9 mouse cellular contexts compared by ENCODE assay signal in genomic region chr3:96558159-96558558, GRCm38 (mm10). TPM values are rescaled to one million over a fixed set of nuclear protein-coding genes. Genes with fewer than 3 reads are reported as not detected.
DNase-seq lines count a peak whose midpoint lies in the region; ATAC-seq and TF ChIP-seq lines count a peak whose summit lies in the region.
"Had no signal": no experiment of that assay in that cellular context is flagged by ENCODE, and none has a peak within 500 bp of the region (broad histone marks: within the 10 kb centered on the region; RNA-seq: fewer than 3 reads in every experiment).

No protein-coding gene starts in this region.

- ATAC-seq in heart, postnatal 0 days (ENCODE audit: insufficient read depth, low read depth), result no peak
- no peak for ATAC-seq in limb, embryonic 13.5 days (ENCODE audit: low FRiP score, low read depth)
- peak; percentile 36; the same call in 1 of the 2 replicates for ATAC-seq in neural tube, embryonic 13.5 days (ENCODE audit: low read depth)

- 0% methylated on average over 17 of the region's 17 CpGs for WGBS in heart, postnatal 0 days
- WGBS in limb, embryonic 13.5 days, result under 1% methylated on average over 17 of the region's 17 CpGs
- WGBS in neural tube, embryonic 13.5 days, result 2% methylated on average over 17 of the region's 17 CpGs

- H3K4me3 ChIP-seq in brown adipose tissue, adult 24 weeks (ENCODE audit: insufficient read depth, low read depth, low read length), result peak overlapping the region; percentile 69
- peak overlapping the region; percentile 73 for H3K4me3 ChIP-seq in heart, postnatal 0 days (ENCODE audit: low read depth, low read length)
- H3K4me3 ChIP-seq in limb, embryonic 13.5 days, result peak overlapping the region; percentile 62
- peak overlapping the region; percentile 85 for H3K4me3 ChIP-seq in neural tube, embryonic 13.5 days

- peak overlapping the region; percentile 96 for H3K9ac ChIP-seq in heart, postnatal 0 days (replicated peaks; ENCODE audit: low read depth, low read length)
- peak overlapping the region; percentile 91 for H3K9ac ChIP-seq in limb, embryonic 13.5 days
- peak overlapping the region; percentile 85 for H3K9ac ChIP-seq in neural tube, embryonic 13.5 days

- 0 out of 2 replicates have a peak, but pooled peaks have one; percentile 0 for TF ChIP-seq CTCF in heart, postnatal 0 days (IDR thresholded peaks at IDR 0.05; ENCODE audit: low read depth)

- H3K4me1 ChIP-seq in brown adipose tissue, adult 24 weeks (ENCODE audit: control insufficient read depth, insufficient read depth, insufficient read length, low read length), result peaks cover 15% of the 10 kb centered on the region
- peaks cover 21% of the 10 kb centered on the region; the same call in 1 of the 2 replicates for H3K4me1 ChIP-seq in heart, postnatal 0 days (ENCODE audit: control insufficient read depth, insufficient read depth)
- peaks cover 50% of the 10 kb centered on the region for H3K4me1 ChIP-seq in limb, embryonic 13.5 days
- H3K4me1 ChIP-seq in neural tube, embryonic 13.5 days (replicated peaks), result peaks cover 73% of the 10 kb centered on the region

- no peaks in the 10 kb centered on the region for H3K27me3 ChIP-seq in heart, postnatal 0 days (ENCODE audit: control insufficient read depth, insufficient read depth, low read length)
- H3K27me3 ChIP-seq in limb, embryonic 13.5 days, result no peaks in the 10 kb centered on the region
- no peaks in the 10 kb centered on the region for H3K27me3 ChIP-seq in neural tube, embryonic 13.5 days

- TF ChIP-seq EP300 in heart, postnatal 0 days (IDR thresholded peaks at IDR 0.05; ENCODE audit: low read depth), result no peak

- peak overlapping the region; percentile 99 for H3K27ac ChIP-seq in brown adipose tissue, adult 24 weeks (replicated peaks; ENCODE audit: low read depth, low read length)
- H3K27ac ChIP-seq in heart, postnatal 0 days (ENCODE audit: low read depth), result peak overlapping the region; percentile 96
- peak overlapping the region; percentile 84 for H3K27ac ChIP-seq in limb, embryonic 13.5 days
- H3K27ac ChIP-seq in neural tube, embryonic 13.5 days (replicated peaks), result peak overlapping the region; percentile 79

- H3K36me3 ChIP-seq in heart, postnatal 0 days (replicated peaks; ENCODE audit: control insufficient read depth, insufficient read depth, low read length), result peaks cover 30% of the 10 kb centered on the region
- H3K36me3 ChIP-seq in limb, embryonic 13.5 days, result peaks cover 26% of the 10 kb centered on the region
- H3K36me3 ChIP-seq in neural tube, embryonic 13.5 days, result peaks cover 21% of the 10 kb centered on the region

- H3K9me3 ChIP-seq in heart, postnatal 0 days (replicated peaks; ENCODE audit: control insufficient read depth, low read length), result no peaks in the 10 kb centered on the region
- no peaks in the 10 kb centered on the region for H3K9me3 ChIP-seq in limb, embryonic 13.5 days
- H3K9me3 ChIP-seq in neural tube, embryonic 13.5 days, result no peaks in the 10 kb centered on the region

- intact Hi-C loops in left cerebral cortex, postnatal 25 days (cut with DNase I), result no loop called here

- peak overlapping the region; percentile 84 for H3K4me2 ChIP-seq in heart, postnatal 0 days (ENCODE audit: low read depth, low read length)
- H3K4me2 ChIP-seq in limb, embryonic 13.5 days (replicated peaks), result peak overlapping the region; percentile 86
- peak overlapping the region; percentile 89 for H3K4me2 ChIP-seq in neural tube, embryonic 13.5 days

- DNase-seq in cerebellum, postnatal 14 days, result peak; percentile 62 to 66
- DNase-seq in cerebellum, adult 8-10 months, result no peak
- no peak for DNase-seq in heart, postnatal 0 days (ENCODE audit: low spot score)
- DNase-seq in left cerebral cortex, postnatal 25 days (ENCODE audit: low spot score in 2 of 2), result no peak
- no peak for DNase-seq in layer of hippocampus, adult 18-20 months (ENCODE audit: low spot score in 2 of 2)

RNA-seq across cellular contexts. Expression of gene Txnip, which starts 0.4 kb away (rescaled TPM):
- polyA plus RNA-seq in brown adipose tissue, adult 24 weeks (2012; ENCODE audit: insufficient read depth, insufficient read length, missing spikeins), result 1,091 and 1,303 TPM in 2 replicates
- total RNA-seq in heart, postnatal 0 days (2014; rRNA removed; ENCODE audit: low replicate concordance), result 1,058 and 1,196 TPM in 2 replicates
- 332 and 600 TPM in 2 replicates for polyA plus RNA-seq in heart, postnatal 0 days (2015; fragmentation: Nextera tagmentation; extraction: Ambion mirVana)
- polyA plus RNA-seq in limb, embryonic 13.5 days (2015; fragmentation: Nextera tagmentation; extraction: Ambion mirVana), result 103 and 105 TPM in 2 replicates
- polyA plus RNA-seq in neural tube, embryonic 13.5 days (2015; fragmentation: Nextera tagmentation; extraction: Ambion mirVana), result 74.7 and 78.0 TPM in 2 replicates
- 10 to 100 TPM; 18.3 to 18.5 TPM for total RNA-seq in left cerebral cortex, postnatal 25 days (2021)
- 10 to 100 TPM; 28.1 to 34.8 TPM for total RNA-seq in layer of hippocampus, adult 18-20 months (2021)

RNA-seq across cellular contexts. Expression of gene Gm16253, which starts 18.6 kb away (rescaled TPM):
- polyA plus RNA-seq in brown adipose tissue, adult 24 weeks (2012; ENCODE audit: insufficient read depth, insufficient read length, missing spikeins), result not detected in 2 replicates
- total RNA-seq in heart, postnatal 0 days (2014; rRNA removed; ENCODE audit: low replicate concordance), result not detected in 2 replicates
- polyA plus RNA-seq in heart, postnatal 0 days (2015; fragmentation: Nextera tagmentation; extraction: Ambion mirVana), result 1.1 and 1.2 TPM in 2 replicates
- polyA plus RNA-seq in limb, embryonic 13.5 days (2015; fragmentation: Nextera tagmentation; extraction: Ambion mirVana), result 1.3 and 1.5 TPM in 2 replicates
- 1.2 and 1.8 TPM in 2 replicates for polyA plus RNA-seq in neural tube, embryonic 13.5 days (2015; fragmentation: Nextera tagmentation; extraction: Ambion mirVana)
- not detected for total RNA-seq in left cerebral cortex, postnatal 25 days (2021)
- total RNA-seq in layer of hippocampus, adult 18-20 months (2021), result not detected
- polyA plus RNA-seq: large intestine, adult 2 months had no signal

RNA-seq across cellular contexts. Expression of gene Hfe2, which starts 33.2 kb away (rescaled TPM):
- 5.4 and 8.2 TPM in 2 replicates for polyA plus RNA-seq in brown adipose tissue, adult 24 weeks (2012; ENCODE audit: insufficient read depth, insufficient read length, missing spikeins)
- total RNA-seq in heart, postnatal 0 days (2014; rRNA removed; ENCODE audit: low replicate concordance), result 68.1 and 81.3 TPM in 2 replicates
- polyA plus RNA-seq in heart, postnatal 0 days (2015; fragmentation: Nextera tagmentation; extraction: Ambion mirVana), result 24.7 and 25.9 TPM in 2 replicates
- 10.3 and 10.6 TPM in 2 replicates for polyA plus RNA-seq in limb, embryonic 13.5 days (2015; fragmentation: Nextera tagmentation; extraction: Ambion mirVana)
- polyA plus RNA-seq in neural tube, embryonic 13.5 days (2015; fragmentation: Nextera tagmentation; extraction: Ambion mirVana), result 1.0 and 1.4 TPM in 2 replicates
- 1 to 10 TPM in 1 of 2 experiments, under 1 TPM in 1; 0.85 to 1.4 TPM for total RNA-seq in left cerebral cortex, postnatal 25 days (2021)
- total RNA-seq in layer of hippocampus, adult 18-20 months (2021), result under 1 TPM; 0.25 to 0.30 TPM

RNA-seq across cellular contexts. Expression of gene Polr3gl, which starts 35.8 kb away (rescaled TPM):
- 39.0 and 72.4 TPM in 2 replicates for polyA plus RNA-seq in brown adipose tissue, adult 24 weeks (2012; ENCODE audit: insufficient read depth, insufficient read length, missing spikeins)
- 10.3 and 13.1 TPM in 2 replicates for total RNA-seq in heart, postnatal 0 days (2014; rRNA removed; ENCODE audit: low replicate concordance)
- 37.1 and 38.7 TPM in 2 replicates for polyA plus RNA-seq in heart, postnatal 0 days (2015; fragmentation: Nextera tagmentation; extraction: Ambion mirVana)
- polyA plus RNA-seq in limb, embryonic 13.5 days (2015; fragmentation: Nextera tagmentation; extraction: Ambion mirVana), result 48.8 and 55.6 TPM in 2 replicates
- polyA plus RNA-seq in neural tube, embryonic 13.5 days (2015; fragmentation: Nextera tagmentation; extraction: Ambion mirVana), result 41.0 and 42.8 TPM in 2 replicates
- total RNA-seq in left cerebral cortex, postnatal 25 days (2021), result 10 to 100 TPM; 20.7 to 21.2 TPM
- 10 to 100 TPM; 28.7 to 31.6 TPM for total RNA-seq in layer of hippocampus, adult 18-20 months (2021)

RNA-seq across cellular contexts. Expression of gene Ankrd34a, which starts 38.3 kb away (rescaled TPM):
- polyA plus RNA-seq in brown adipose tissue, adult 24 weeks (2012; ENCODE audit: insufficient read depth, insufficient read length, missing spikeins), result not detected in 2 replicates
- 1.2 and 5.3 TPM in 2 replicates for total RNA-seq in heart, postnatal 0 days (2014; rRNA removed; ENCODE audit: low replicate concordance)
- 6.0 and 6.8 TPM in 2 replicates for polyA plus RNA-seq in heart, postnatal 0 days (2015; fragmentation: Nextera tagmentation; extraction: Ambion mirVana)
- polyA plus RNA-seq in limb, embryonic 13.5 days (2015; fragmentation: Nextera tagmentation; extraction: Ambion mirVana), result 3.0 and 3.1 TPM in 2 replicates
- polyA plus RNA-seq in neural tube, embryonic 13.5 days (2015; fragmentation: Nextera tagmentation; extraction: Ambion mirVana), result 11.0 and 12.6 TPM in 2 replicates
- total RNA-seq in left cerebral cortex, postnatal 25 days (2021), result 10 to 100 TPM; 73.5 to 74.2 TPM
- 10 to 100 TPM; 55.7 to 56.8 TPM for total RNA-seq in layer of hippocampus, adult 18-20 months (2021)

Comparison
In these comparisons a context has a peak if more than half of its experiments do, and no peak if none do; other contexts are left out.
1. DNase-seq: peak in cerebellum, postnatal 14 days (2 of 2); none in cerebellum, adult 8-10 months (single experiment), heart, postnatal 0 days (single experiment), left cerebral cortex, postnatal 25 days (0 of 2) and layer of hippocampus, adult 18-20 months (0 of 2).
2. Peak in every context shown above with its lines, with median percentiles within 50 percentile points of each other: H3K27ac ChIP-seq, H3K4me3 ChIP-seq, H3K4me2 ChIP-seq and H3K9ac ChIP-seq.